Mouse (Mus musculus): ENCODE results near the gene Tspoap1. TPM values are rescaled to one million over a fixed set of nuclear protein-coding genes. Genes with fewer than 3 reads are reported as not detected.

Tspoap1 gene
- polyA plus RNA-seq, 1 experiment from 2014 or later: 1.5 TPM

GRCm38 (mm10) chr11:87751491-87751966 is 8.8 kb upstream of the Tspoap1 start:
- ATAC-seq (replicated peaks; ENCODE audit: insufficient number of reproducible peaks, low FRiP score, low TSS enrichment, low read depth) (no peak), DNase-seq (ENCODE audit: low spot score) (no peak)
- H3K4me1 ChIP-seq (ENCODE audit: control insufficient read depth, insufficient read depth, low read length): no peaks in the 10 kb centered on the region
- no peak overlapping the region for H3K4me3 ChIP-seq (ENCODE audit: low read depth, low read length)
- H3K27ac ChIP-seq (replicated peaks; ENCODE audit: low read depth, low read length): no peak overlapping the region
- WGBS: 71% methylated on average over 4 of the region's 4 CpGs
- H3K9ac ChIP-seq (replicated peaks; ENCODE audit: low read length): no peak overlapping the region
- no peaks in the 10 kb centered on the region for H3K36me3 ChIP-seq (replicated peaks; ENCODE audit: control insufficient read depth, insufficient read depth, low read depth, low read length)
- no peak overlapping the region for H3K4me2 ChIP-seq (ENCODE audit: low read depth, low read length)
- no peaks in the 10 kb centered on the region for H3K9me3 ChIP-seq (replicated peaks; ENCODE audit: control insufficient read depth, low read length)
- H3K27me3 ChIP-seq (ENCODE audit: control insufficient read depth, insufficient read depth, low read length): no peaks in the 10 kb centered on the region

- H3K9me3 ChIP-seq (replicated peaks; ENCODE audit: control insufficient read depth, low read length): no peaks in the 10 kb centered on the region
- no peak overlapping the region for H3K4me2 ChIP-seq (ENCODE audit: low read depth, low read length)
- H3K27me3 ChIP-seq (ENCODE audit: control insufficient read depth, insufficient read depth, low read length): no peaks in the 10 kb centered on the region
- 88% methylated on average over 1 of the region's 1 CpGs for WGBS
- no peak for ATAC-seq (replicated peaks; ENCODE audit: insufficient number of reproducible peaks, low FRiP score, low TSS enrichment, low read depth)
- H3K9ac ChIP-seq (replicated peaks; ENCODE audit: low read length): no peak overlapping the region
- no peaks in the 10 kb centered on the region for H3K36me3 ChIP-seq (replicated peaks; ENCODE audit: control insufficient read depth, insufficient read depth, low read depth, low read length)
- no peak for DNase-seq (ENCODE audit: low spot score)
- H3K27ac ChIP-seq (replicated peaks; ENCODE audit: low read depth, low read length): no peak overlapping the region
- no peaks in the 10 kb centered on the region for H3K4me1 ChIP-seq (ENCODE audit: control insufficient read depth, insufficient read depth, low read length)
- no peak overlapping the region for H3K4me3 ChIP-seq (ENCODE audit: low read depth, low read length)
These were observed 8.0 kb upstream of the Tspoap1 start for GRCm38 (mm10) chr11:87752307-87752706.

- no peak for DNase-seq (ENCODE audit: low spot score)
These were observed 7.1 kb upstream of the Tspoap1 start for GRCm38 (mm10) chr11:87753255-87753654.

GRCm38 (mm10) chr11:87753891-87754501 is 6.3 kb upstream of the Tspoap1 start:
- no peak overlapping the region for H3K4me2 ChIP-seq (ENCODE audit: low read depth, low read length)
- H3K9me3 ChIP-seq (replicated peaks; ENCODE audit: control insufficient read depth, low read length): no peaks in the 10 kb centered on the region
- 78% methylated on average over 5 of the region's 5 CpGs for WGBS
- no peak for ATAC-seq (replicated peaks; ENCODE audit: insufficient number of reproducible peaks, low FRiP score, low TSS enrichment, low read depth)
- no peak overlapping the region for H3K27ac ChIP-seq (replicated peaks; ENCODE audit: low read depth, low read length)
- no peak for DNase-seq (ENCODE audit: low spot score)
- no peaks in the 10 kb centered on the region for H3K4me1 ChIP-seq (ENCODE audit: control insufficient read depth, insufficient read depth, low read length)
- H3K9ac ChIP-seq (replicated peaks; ENCODE audit: low read length): no peak overlapping the region
- no peaks in the 10 kb centered on the region for H3K27me3 ChIP-seq (ENCODE audit: control insufficient read depth, insufficient read depth, low read length)
- no peaks in the 10 kb centered on the region for H3K36me3 ChIP-seq (replicated peaks; ENCODE audit: control insufficient read depth, insufficient read depth, low read depth, low read length)
- no peak overlapping the region for H3K4me3 ChIP-seq (ENCODE audit: low read depth, low read length)

More at GRCm38 (mm10) chr11:87753255-87753654, 7.1 kb upstream of the Tspoap1 start:
- no peak overlapping the region for H3K9ac ChIP-seq (replicated peaks; ENCODE audit: low read length)
- H3K27me3 ChIP-seq (ENCODE audit: control insufficient read depth, insufficient read depth, low read length): no peaks in the 10 kb centered on the region
- H3K9me3 ChIP-seq (replicated peaks; ENCODE audit: control insufficient read depth, low read length): no peaks in the 10 kb centered on the region
- no peaks in the 10 kb centered on the region for H3K36me3 ChIP-seq (replicated peaks; ENCODE audit: control insufficient read depth, insufficient read depth, low read depth, low read length)
- no peaks in the 10 kb centered on the region for H3K4me1 ChIP-seq (ENCODE audit: control insufficient read depth, insufficient read depth, low read length)
- H3K4me3 ChIP-seq (ENCODE audit: low read depth, low read length): no peak overlapping the region
- 83% methylated on average over 8 of the region's 8 CpGs for WGBS
- no peak overlapping the region for H3K4me2 ChIP-seq (ENCODE audit: low read depth, low read length)
- no peak for ATAC-seq (replicated peaks; ENCODE audit: insufficient number of reproducible peaks, low FRiP score, low TSS enrichment, low read depth)
- no peak overlapping the region for H3K27ac ChIP-seq (replicated peaks; ENCODE audit: low read depth, low read length)

- WGBS: 70% methylated on average over 5 of the region's 5 CpGs
- no peak for DNase-seq (ENCODE audit: low spot score)
- no peak overlapping the region for H3K27ac ChIP-seq (replicated peaks; ENCODE audit: low read depth, low read length)
These were observed 5.7 kb upstream of the Tspoap1 start for GRCm38 (mm10) chr11:87754603-87755002.

GRCm38 (mm10) chr11:87755360-87756017 is 4.9 kb upstream of the Tspoap1 start:
- no peak overlapping the region for H3K27ac ChIP-seq (replicated peaks; ENCODE audit: low read depth, low read length)
- DNase-seq (ENCODE audit: low spot score) (no peak), ATAC-seq (replicated peaks; ENCODE audit: insufficient number of reproducible peaks, low FRiP score, low TSS enrichment, low read depth) (no peak)
- no peaks in the 10 kb centered on the region for H3K36me3 ChIP-seq (replicated peaks; ENCODE audit: control insufficient read depth, insufficient read depth, low read depth, low read length)
- H3K9ac ChIP-seq (replicated peaks; ENCODE audit: low read length): no peak overlapping the region
- no peak overlapping the region for H3K4me3 ChIP-seq (ENCODE audit: low read depth, low read length)
- 70% methylated on average over 17 of the region's 17 CpGs for WGBS
- peaks cover 7% of the 10 kb centered on the region for H3K27me3 ChIP-seq (ENCODE audit: control insufficient read depth, insufficient read depth, low read length)
- no peak overlapping the region for H3K4me2 ChIP-seq (ENCODE audit: low read depth, low read length)
- no peaks in the 10 kb centered on the region for H3K9me3 ChIP-seq (replicated peaks; ENCODE audit: control insufficient read depth, low read length)
- no peaks in the 10 kb centered on the region for H3K4me1 ChIP-seq (ENCODE audit: control insufficient read depth, insufficient read depth, low read length)

More at GRCm38 (mm10) chr11:87754603-87755002, 5.7 kb upstream of the Tspoap1 start:
- ATAC-seq (replicated peaks; ENCODE audit: insufficient number of reproducible peaks, low FRiP score, low TSS enrichment, low read depth): no peak
- Histone ChIP-seq H3K4me1 (ENCODE audit: control insufficient read depth, insufficient read depth, low read length) (no peaks in the 10 kb centered on the region), H3K9me3 (replicated peaks; ENCODE audit: control insufficient read depth, low read length) (no peaks in the 10 kb centered on the region), H3K9ac (replicated peaks; ENCODE audit: low read length) (no peak overlapping the region), H3K4me2 (ENCODE audit: low read depth, low read length) (no peak overlapping the region), H3K4me3 (ENCODE audit: low read depth, low read length) (no peak overlapping the region), H3K36me3 (replicated peaks; ENCODE audit: control insufficient read depth, insufficient read depth, low read depth, low read length) (no peaks in the 10 kb centered on the region), H3K27me3 (ENCODE audit: control insufficient read depth, insufficient read depth, low read length) (0 out of 2 replicates have a peak, but pooled peaks cover 2% of the 10 kb centered on the region)

GRCm38 (mm10) chr11:87756251-87756820 is 4.0 kb upstream of the Tspoap1 start:
- WGBS: 91% methylated on average over 15 of the region's 15 CpGs
- H3K27ac ChIP-seq (replicated peaks; ENCODE audit: low read depth, low read length): no peak overlapping the region
- ATAC-seq (replicated peaks; ENCODE audit: insufficient number of reproducible peaks, low FRiP score, low TSS enrichment, low read depth) (no peak), DNase-seq (ENCODE audit: low spot score) (no peak)
- no peak overlapping the region for H3K4me2 ChIP-seq (ENCODE audit: low read depth, low read length)
- H3K4me3 ChIP-seq (ENCODE audit: low read depth, low read length): 0 out of 2 replicates have a peak overlapping the region, but pooled peaks have one; percentile 6
- H3K36me3 ChIP-seq (replicated peaks; ENCODE audit: control insufficient read depth, insufficient read depth, low read depth, low read length): no peaks in the 10 kb centered on the region
- H3K9ac ChIP-seq (replicated peaks; ENCODE audit: low read length): no peak overlapping the region
- H3K4me1 ChIP-seq (ENCODE audit: control insufficient read depth, insufficient read depth, low read length): no peaks in the 10 kb centered on the region
- no peaks in the 10 kb centered on the region for H3K9me3 ChIP-seq (replicated peaks; ENCODE audit: control insufficient read depth, low read length)
- H3K27me3 ChIP-seq (ENCODE audit: control insufficient read depth, insufficient read depth, low read length): peaks cover 15% of the 10 kb centered on the region

Data from embryonic facial prominence, embryonic 11.5 days (tissue).